Mouse (Mus musculus): ENCODE measurements around the gene Arfgap3. TPM values are rescaled to one million over a fixed set of nuclear protein-coding genes. Genes with fewer than 3 reads are reported as not detected.
"Not testable (repeated sequence)": the region's sequence is repeated elsewhere in the genome, so short reads cannot be mapped to it uniquely, and the experiment has no call there.

The Arfgap3 gene
- polyA plus RNA-seq, 1 experiment from 2014 or later = 38.4 TPM

- H3K27ac ChIP-seq = no peak overlapping the region
- no peak for ATAC-seq (ENCODE audit: low FRiP score)
- H3K27me3 ChIP-seq (ENCODE audit: control insufficient read depth, insufficient read depth, low read length) = no peaks in the 10 kb centered on the region
- no peaks in the 10 kb centered on the region for H3K4me1 ChIP-seq (replicated peaks; ENCODE audit: control insufficient read depth, insufficient read depth, low read length)
- H3K9me3 ChIP-seq (ENCODE audit: control insufficient read depth, low read length) = no peaks in the 10 kb centered on the region
- no peak overlapping the region for H3K9ac ChIP-seq
- H3K4me3 ChIP-seq (replicated peaks; ENCODE audit: low read length) = no peak overlapping the region
- no peaks in the 10 kb centered on the region for H3K36me3 ChIP-seq (replicated peaks; ENCODE audit: control insufficient read depth, insufficient read depth)
- 85% methylated on average over 13 of the region's 13 CpGs for WGBS
- no peak for DNase-seq (ENCODE audit: low spot score)
- no peak overlapping the region for H3K4me2 ChIP-seq (replicated peaks)
Observed at GRCm38 (mm10) chr15:83292261-83293056, 57.6 kb downstream of the Arfgap3 start.

- H3K9me3 ChIP-seq (ENCODE audit: control insufficient read depth, low read length) = 0 out of 2 replicates have a peak, but pooled peaks cover 4% of the 10 kb centered on the region
- H3K4me3 ChIP-seq (replicated peaks; ENCODE audit: low read length) = no peak overlapping the region
- H3K9ac ChIP-seq = no peak overlapping the region
- WGBS = 72% methylated on average over 2 of the region's 2 CpGs
- no peaks in the 10 kb centered on the region for H3K36me3 ChIP-seq (replicated peaks; ENCODE audit: control insufficient read depth, insufficient read depth)
- ATAC-seq (ENCODE audit: low FRiP score) = no peak
- DNase-seq (ENCODE audit: low spot score) = no peak
- no peaks in the 10 kb centered on the region for H3K27me3 ChIP-seq (ENCODE audit: control insufficient read depth, insufficient read depth, low read length)
- H3K4me1 ChIP-seq (replicated peaks; ENCODE audit: control insufficient read depth, insufficient read depth, low read length) = no peaks in the 10 kb centered on the region
- H3K27ac ChIP-seq = no peak overlapping the region
- H3K4me2 ChIP-seq (replicated peaks) = no peak overlapping the region
Observed at GRCm38 (mm10) chr15:83290899-83291298, 59.1 kb downstream of the Arfgap3 start.

GRCm38 (mm10) chr15:83284828-83285227 is 65.2 kb downstream of the Arfgap3 start:
- 85% methylated on average over 8 of the region's 8 CpGs for WGBS
- Histone ChIP-seq H3K9ac (no peak overlapping the region), H3K4me1 (replicated peaks; ENCODE audit: control insufficient read depth, insufficient read depth, low read length) (no peaks in the 10 kb centered on the region), H3K4me2 (replicated peaks) (no peak overlapping the region), H3K36me3 (replicated peaks; ENCODE audit: control insufficient read depth, insufficient read depth) (no peaks in the 10 kb centered on the region), H3K27me3 (ENCODE audit: control insufficient read depth, insufficient read depth, low read length) (no peaks in the 10 kb centered on the region), H3K4me3 (replicated peaks; ENCODE audit: low read length) (no peak overlapping the region), H3K9me3 (ENCODE audit: control insufficient read depth, low read length) (0 out of 2 replicates have a peak, but pooled peaks cover 4% of the 10 kb centered on the region), H3K27ac (no peak overlapping the region)
- ATAC-seq (ENCODE audit: low FRiP score) (no peak), DNase-seq (ENCODE audit: low spot score) (no peak)

- DNase-seq (ENCODE audit: low spot score) = no peak
- Histone ChIP-seq H3K36me3 (replicated peaks; ENCODE audit: control insufficient read depth, insufficient read depth) (no peaks in the 10 kb centered on the region), H3K4me3 (replicated peaks; ENCODE audit: low read length) (no peak overlapping the region), H3K27me3 (ENCODE audit: control insufficient read depth, insufficient read depth, low read length) (no peaks in the 10 kb centered on the region), H3K9ac (no peak overlapping the region), H3K4me2 (replicated peaks) (no peak overlapping the region), H3K27ac (no peak overlapping the region), H3K9me3 (ENCODE audit: control insufficient read depth, low read length) (0 out of 2 replicates have a peak, but pooled peaks cover 4% of the 10 kb centered on the region), H3K4me1 (replicated peaks; ENCODE audit: control insufficient read depth, insufficient read depth, low read length) (no peaks in the 10 kb centered on the region)
- ATAC-seq (ENCODE audit: low FRiP score) = no peak
- WGBS = 79% methylated on average over 5 of the region's 5 CpGs
Observed at GRCm38 (mm10) chr15:83282397-83282796, 67.7 kb downstream of the Arfgap3 start.

DNA sequence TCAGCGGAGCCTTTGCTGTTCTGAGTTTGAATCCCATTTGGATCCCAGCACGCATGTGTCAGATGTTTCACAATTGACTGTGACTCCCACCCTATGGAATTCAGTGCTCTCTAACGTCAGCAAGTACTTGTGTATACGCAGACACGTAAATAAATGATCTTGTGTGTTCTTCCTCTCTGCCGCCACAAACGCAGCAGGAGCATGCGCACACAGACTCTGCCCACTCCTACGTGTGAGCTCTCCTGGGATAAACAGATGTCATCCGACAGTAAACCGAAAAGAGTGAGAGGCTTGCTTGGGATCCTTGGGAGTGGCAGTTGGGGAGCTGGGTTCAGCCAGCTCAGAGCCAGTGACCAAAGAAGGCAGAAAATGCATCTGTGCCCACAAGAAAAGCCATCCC is 68.7 kb downstream of the Arfgap3 start:
- no peaks in the 10 kb centered on the region for H3K27me3 ChIP-seq (ENCODE audit: control insufficient read depth, insufficient read depth, low read length)
- no peak for ATAC-seq (ENCODE audit: low FRiP score)
- no peaks in the 10 kb centered on the region for H3K36me3 ChIP-seq (replicated peaks; ENCODE audit: control insufficient read depth, insufficient read depth)
- no peak overlapping the region for H3K4me2 ChIP-seq (replicated peaks)
- no peak overlapping the region for H3K27ac ChIP-seq
- 78% methylated on average over 11 of the region's 11 CpGs for WGBS
- H3K9ac ChIP-seq = no peak overlapping the region
- H3K4me3 ChIP-seq (replicated peaks; ENCODE audit: low read length) = no peak overlapping the region
- H3K9me3 ChIP-seq (ENCODE audit: control insufficient read depth, low read length) = no peaks in the 10 kb centered on the region
- no peak for DNase-seq (ENCODE audit: low spot score)
- H3K4me1 ChIP-seq (replicated peaks; ENCODE audit: control insufficient read depth, insufficient read depth, low read length) = no peaks in the 10 kb centered on the region

DNA sequence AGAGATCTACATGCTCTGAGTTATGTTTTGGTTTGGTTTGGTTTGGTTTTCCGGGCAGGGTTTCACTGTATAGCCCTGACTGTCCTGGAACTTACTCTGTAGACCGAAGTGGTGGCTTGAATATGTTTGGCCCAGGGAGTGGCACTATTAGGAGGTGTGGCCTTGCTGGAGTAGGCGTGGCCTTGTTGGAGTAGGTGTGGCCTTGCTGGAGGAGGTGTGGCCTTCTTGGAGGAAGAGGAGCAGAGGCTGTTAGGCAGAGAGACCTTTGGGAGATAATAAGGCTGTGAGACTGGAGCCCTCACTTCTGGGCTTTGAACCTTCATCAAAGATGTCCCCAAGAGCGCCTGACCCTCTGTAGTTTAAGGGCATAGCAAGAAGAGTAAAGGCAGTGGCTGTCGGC is 71.5 kb downstream of the Arfgap3 start:
- ATAC-seq (ENCODE audit: low FRiP score) (no peak), DNase-seq (ENCODE audit: low spot score) (no peak)
- Histone ChIP-seq H3K9me3 (ENCODE audit: control insufficient read depth, low read length) (no peaks in the 10 kb centered on the region), H3K27ac (no peak overlapping the region), H3K9ac (no peak overlapping the region), H3K27me3 (ENCODE audit: control insufficient read depth, insufficient read depth, low read length) (no peaks in the 10 kb centered on the region), H3K4me2 (replicated peaks) (no peak overlapping the region), H3K4me3 (replicated peaks; ENCODE audit: low read length) (no peak overlapping the region), H3K4me1 (replicated peaks; ENCODE audit: control insufficient read depth, insufficient read depth, low read length) (no peaks in the 10 kb centered on the region), H3K36me3 (replicated peaks; ENCODE audit: control insufficient read depth, insufficient read depth) (no peaks in the 10 kb centered on the region)
- 89% methylated on average over 5 of the region's 5 CpGs for WGBS

DNA sequence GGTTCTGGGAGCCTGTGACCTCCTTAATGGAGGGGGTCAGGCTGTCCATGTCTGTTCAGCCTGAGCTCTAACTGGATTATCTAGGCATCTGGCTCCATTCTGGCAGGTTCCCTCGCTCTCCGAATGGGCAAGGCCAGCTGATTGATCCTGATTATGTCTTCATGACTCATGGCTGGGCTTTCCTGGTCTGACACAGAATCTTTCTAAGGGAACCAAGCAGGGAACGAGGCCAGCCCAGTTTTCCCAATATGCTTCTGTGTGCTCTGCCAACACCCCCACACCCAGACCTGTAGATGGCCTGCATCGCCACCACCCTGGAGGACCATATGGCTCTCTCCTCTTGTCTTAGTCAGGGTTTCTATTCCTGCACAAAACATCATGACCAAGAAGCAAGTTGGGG is 72.6 kb downstream of the Arfgap3 start:
- no peaks in the 10 kb centered on the region for H3K36me3 ChIP-seq (replicated peaks; ENCODE audit: control insufficient read depth, insufficient read depth)
- H3K4me1 ChIP-seq (replicated peaks; ENCODE audit: control insufficient read depth, insufficient read depth, low read length) = no peaks in the 10 kb centered on the region
- WGBS = 89% methylated on average over 4 of the region's 4 CpGs
- DNase-seq (ENCODE audit: low spot score) (no peak), ATAC-seq (ENCODE audit: low FRiP score) (no peak)
- no peaks in the 10 kb centered on the region for H3K9me3 ChIP-seq (ENCODE audit: control insufficient read depth, low read length)
- H3K4me3 ChIP-seq (replicated peaks; ENCODE audit: low read length) = no peak overlapping the region
- H3K4me2 ChIP-seq (replicated peaks) = no peak overlapping the region
- no peak overlapping the region for H3K9ac ChIP-seq
- H3K27ac ChIP-seq = no peak overlapping the region
- H3K27me3 ChIP-seq (ENCODE audit: control insufficient read depth, insufficient read depth, low read length) = no peaks in the 10 kb centered on the region

DNA sequence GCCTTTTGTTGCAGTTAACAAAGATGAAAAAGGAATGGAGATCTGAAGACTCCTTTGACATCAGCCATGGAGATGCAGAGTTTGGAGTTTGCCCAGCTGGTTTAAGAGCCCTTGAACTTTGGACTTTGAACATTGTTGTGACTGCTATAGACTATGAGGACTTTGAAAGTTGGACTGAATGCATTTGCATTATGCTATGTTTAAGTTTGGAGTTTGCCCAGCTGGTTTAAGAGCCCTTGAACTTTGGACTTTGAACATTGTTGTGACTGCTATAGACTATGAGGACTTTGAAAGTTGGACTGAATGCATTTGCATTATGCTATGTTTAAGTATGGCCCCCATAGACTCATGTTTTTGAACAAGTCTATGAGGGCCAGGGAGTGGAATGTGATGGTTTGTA is 75.8 kb downstream of the Arfgap3 start:
- H3K4me1 ChIP-seq (replicated peaks; ENCODE audit: control insufficient read depth, insufficient read depth, low read length); H3K4me2 ChIP-seq (replicated peaks); ATAC-seq (ENCODE audit: low FRiP score); H3K9me3 ChIP-seq (ENCODE audit: control insufficient read depth, low read length); H3K27me3 ChIP-seq (ENCODE audit: control insufficient read depth, insufficient read depth, low read length); H3K9ac ChIP-seq; H3K36me3 ChIP-seq (replicated peaks; ENCODE audit: control insufficient read depth, insufficient read depth); H3K4me3 ChIP-seq (replicated peaks; ENCODE audit: low read length); H3K27ac ChIP-seq; DNase-seq (ENCODE audit: low spot score): not testable (repeated sequence)

GRCm38 (mm10) chr15:83273017-83273416 is 77.0 kb downstream of the Arfgap3 start:
- Histone ChIP-seq H3K9me3 (ENCODE audit: control insufficient read depth, low read length) (no peaks in the 10 kb centered on the region), H3K4me3 (replicated peaks; ENCODE audit: low read length) (no peak overlapping the region), H3K27me3 (ENCODE audit: control insufficient read depth, insufficient read depth, low read length) (no peaks in the 10 kb centered on the region), H3K36me3 (replicated peaks; ENCODE audit: control insufficient read depth, insufficient read depth) (no peaks in the 10 kb centered on the region), H3K4me1 (replicated peaks; ENCODE audit: control insufficient read depth, insufficient read depth, low read length) (no peaks in the 10 kb centered on the region), H3K4me2 (replicated peaks) (no peak overlapping the region), H3K27ac (no peak overlapping the region), H3K9ac (no peak overlapping the region)
- DNase-seq (ENCODE audit: low spot score) = no peak
- 90% methylated on average over 2 of the region's 2 CpGs for WGBS
- no peak for ATAC-seq (ENCODE audit: low FRiP score)

GRCm38 (mm10) chr15:83271221-83271620 is 78.8 kb downstream of the Arfgap3 start:
- not testable (repeated sequence) for DNase-seq (ENCODE audit: low spot score); H3K4me3 ChIP-seq (replicated peaks; ENCODE audit: low read length); H3K9me3 ChIP-seq (ENCODE audit: control insufficient read depth, low read length); H3K27me3 ChIP-seq (ENCODE audit: control insufficient read depth, insufficient read depth, low read length); H3K9ac ChIP-seq; H3K4me1 ChIP-seq (replicated peaks; ENCODE audit: control insufficient read depth, insufficient read depth, low read length); H3K27ac ChIP-seq; ATAC-seq (ENCODE audit: low FRiP score); H3K4me2 ChIP-seq (replicated peaks); H3K36me3 ChIP-seq (replicated peaks; ENCODE audit: control insufficient read depth, insufficient read depth)
- 33% methylated on average over 9 of the region's 9 CpGs for WGBS

Measured in hindbrain, embryonic 14.5 days (tissue).